In the genomic region with DNA sequence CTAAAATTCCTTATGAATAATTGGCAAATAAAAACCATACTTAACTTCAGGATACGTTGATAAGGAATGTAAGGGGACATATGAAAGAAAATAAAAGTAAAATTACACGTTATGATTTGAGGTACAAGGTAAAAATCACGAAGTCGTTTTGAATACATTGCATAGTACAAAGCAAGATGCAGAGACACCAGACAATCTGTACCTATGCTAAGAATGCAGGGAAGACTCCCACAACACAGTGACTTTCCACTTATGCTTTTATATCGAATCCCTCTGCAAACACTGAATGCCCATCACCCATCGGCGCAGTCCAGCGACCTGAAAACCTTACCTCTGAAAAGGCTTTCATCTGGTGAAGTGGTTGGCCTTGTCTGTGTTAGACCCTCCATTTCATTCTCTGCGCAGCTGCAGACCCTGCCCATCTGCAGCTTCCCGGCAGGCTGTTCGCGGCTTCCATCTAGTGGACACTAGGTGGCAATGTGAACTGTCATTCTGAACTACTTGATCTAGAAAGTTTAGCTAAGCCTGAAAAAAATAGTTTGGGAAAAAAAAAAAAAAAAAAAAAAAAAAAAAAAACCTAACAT, we compare ENCODE assay signal across 7 mouse cellular contexts.
A peak's percentile ranks its signal among the peaks of the same experiment; 100 is the strongest.
DNase-seq lines count a peak whose midpoint lies in the region; ATAC-seq and TF ChIP-seq lines count a peak whose summit lies in the region.

No protein-coding gene starts in this region.

- peaks cover 7% of the 10 kb centered on the region for H3K36me3 ChIP-seq in hindbrain, embryonic 13.5 days

- WGBS in hindbrain, embryonic 13.5 days: 38% methylated on average over 12 of the region's 12 CpGs
- 32% methylated on average over 12 of the region's 12 CpGs for WGBS in olfactory bulb, adult 2 months

- TF ChIP-seq CTCF in olfactory bulb, adult 2 months (IDR thresholded peaks at IDR 0.05; ENCODE audit: insufficient read depth, low read depth, low read length): no peak

- H3K4me2 ChIP-seq in hindbrain, embryonic 13.5 days: peak overlapping the region; percentile 22; the same call in 1 of the 2 replicates

- no peaks in the 10 kb centered on the region for H3K9me3 ChIP-seq in hindbrain, embryonic 13.5 days

- peak overlapping the region; percentile 73 for H3K9ac ChIP-seq in hindbrain, embryonic 13.5 days

- H3K4me3 ChIP-seq in hindbrain, embryonic 13.5 days: peak overlapping the region; percentile 44
- peak overlapping the region; percentile 51 for H3K4me3 ChIP-seq in olfactory bulb, adult 2 months (ENCODE audit: insufficient read depth, low read depth, low read length)

- intact Hi-C loops in left cerebral cortex, postnatal 4 days (cut with DNase I): no loop called here

- peak; percentile 2 for DNase-seq in thymus, postnatal 0 days (ENCODE audit: low spot score)
- no peak for DNase-seq in thymus, postnatal 36 days
- peak; percentile 81 for DNase-seq in embryo, embryonic 11 days
- DNase-seq in left cerebral cortex, postnatal 4 days: peak; percentile 56
- no peak for DNase-seq in urinary bladder, postnatal 4 days (ENCODE audit: low spot score in 2 of 2)

- no peak for TF ChIP-seq POLR2A in olfactory bulb, adult 2 months (IDR thresholded peaks at IDR 0.05; ENCODE audit: insufficient read depth, low read depth, low read length)

- no peak overlapping the region for H3K27ac ChIP-seq in hindbrain, embryonic 13.5 days
- H3K27ac ChIP-seq in olfactory bulb, adult 2 months (ENCODE audit: insufficient read depth, low read depth, low read length): no peak overlapping the region

- no peaks in the 10 kb centered on the region; the same call in 1 of the 2 replicates for H3K4me1 ChIP-seq in hindbrain, embryonic 13.5 days (replicated peaks)
- no peaks in the 10 kb centered on the region for H3K4me1 ChIP-seq in olfactory bulb, adult 2 months (ENCODE audit: control insufficient read depth, insufficient read depth, low read length)

- ATAC-seq in hindbrain, embryonic 13.5 days (ENCODE audit: low FRiP score): peak; percentile 91

- H3K27me3 ChIP-seq in hindbrain, embryonic 13.5 days: no peaks in the 10 kb centered on the region

Comparison
In these comparisons a context has a peak if more than half of its experiments do, and no peak if none do; other contexts are left out.
1. DNase-seq: peak in thymus, postnatal 0 days (single experiment), embryo, embryonic 11 days (single experiment) and left cerebral cortex, postnatal 4 days (single experiment); none in thymus, postnatal 36 days (0 of 2) and urinary bladder, postnatal 4 days (0 of 2).